Mouse (Mus musculus): ENCODE measurements around the gene Efna4. TPM values are rescaled to one million over a fixed set of nuclear protein-coding genes. Genes with fewer than 3 reads are reported as not detected.

Efna4 gene
- polyA plus RNA-seq, 1 experiment from 2014 or later = 0.24 TPM

DNA sequence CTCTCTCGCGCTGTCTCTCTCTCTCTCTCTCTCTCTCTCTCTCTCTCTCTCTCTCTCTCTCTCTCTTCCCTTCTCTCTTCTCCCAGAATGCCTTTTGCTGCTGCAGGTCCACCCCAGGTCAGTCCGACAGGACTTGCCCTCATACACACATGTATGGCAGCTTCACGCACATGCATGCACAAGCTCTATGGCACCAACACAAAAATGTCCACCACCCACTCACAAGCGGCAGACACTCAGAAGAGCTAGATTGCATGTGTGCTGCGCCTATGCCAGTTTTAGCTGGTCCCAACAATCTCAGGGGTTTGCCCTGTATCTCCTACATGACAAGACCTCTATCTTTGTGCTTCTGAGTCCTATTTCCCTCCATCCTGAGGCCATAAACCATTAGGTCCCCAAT lies 20.6 kb downstream of the Efna4 start:
- Histone ChIP-seq H3K36me3 (replicated peaks) (no peaks in the 10 kb centered on the region), H3K4me2 (no peak overlapping the region), H3K9me3 (replicated peaks) (no peaks in the 10 kb centered on the region), H3K4me3 (replicated peaks) (no peak overlapping the region), H3K9ac (no peak overlapping the region), H3K27me3 (peaks cover 84% of the 10 kb centered on the region), H3K27ac (replicated peaks) (no peak overlapping the region), H3K4me1 (replicated peaks) (peaks cover 44% of the 10 kb centered on the region)
- 49% methylated on average over 6 of the region's 6 CpGs for WGBS (ENCODE audit: insufficient replicate concordance)
- no peak for ATAC-seq (ENCODE audit: insufficient read depth)

DNA sequence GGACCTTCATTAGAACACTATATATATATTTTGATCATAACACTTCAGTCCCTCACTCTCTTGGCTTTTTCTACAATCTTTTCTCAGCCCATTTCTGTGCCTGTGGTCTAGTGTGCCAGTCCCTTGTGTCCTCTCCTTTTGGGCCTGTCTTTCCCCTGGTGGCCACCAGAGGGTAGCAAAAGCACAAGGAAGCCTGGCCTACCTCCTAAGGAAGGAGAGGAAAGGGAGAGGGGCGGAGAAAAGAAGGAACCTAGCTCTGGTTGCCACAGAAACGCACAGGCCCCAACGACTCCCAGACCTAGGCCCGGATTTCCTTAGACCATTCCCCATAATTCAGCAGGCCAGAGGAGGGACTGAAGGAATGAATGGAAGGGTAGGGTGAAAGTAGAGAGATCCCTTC lies 21.0 kb downstream of the Efna4 start:
- no peak overlapping the region for H3K9ac ChIP-seq
- no peak overlapping the region for H3K27ac ChIP-seq (replicated peaks)
- peaks cover 42% of the 10 kb centered on the region for H3K4me1 ChIP-seq (replicated peaks)
- H3K36me3 ChIP-seq (replicated peaks) = no peaks in the 10 kb centered on the region
- no peaks in the 10 kb centered on the region for H3K9me3 ChIP-seq (replicated peaks)
- peaks cover 80% of the 10 kb centered on the region for H3K27me3 ChIP-seq
- no peak for ATAC-seq (ENCODE audit: insufficient read depth)
- H3K4me3 ChIP-seq (replicated peaks) = no peak overlapping the region
- H3K4me2 ChIP-seq = peak overlapping the region; percentile 51; the same call in 1 of the 2 replicates
- WGBS (ENCODE audit: insufficient replicate concordance) = 0% methylated on average over 4 of the region's 4 CpGs

- WGBS (ENCODE audit: insufficient replicate concordance) = 11% methylated on average over 40 of the region's 40 CpGs
- peak overlapping the region; percentile 51 for H3K4me2 ChIP-seq
- no peak overlapping the region for H3K27ac ChIP-seq (replicated peaks)
- no peak overlapping the region for H3K9ac ChIP-seq
- H3K4me1 ChIP-seq (replicated peaks) = peaks cover 35% of the 10 kb centered on the region
- H3K36me3 ChIP-seq (replicated peaks) = no peaks in the 10 kb centered on the region
- H3K4me3 ChIP-seq (replicated peaks) = no peak overlapping the region
- peak; percentile 37; the same call in 1 of the 2 replicates for ATAC-seq (ENCODE audit: insufficient read depth)
- H3K27me3 ChIP-seq = peaks cover 73% of the 10 kb centered on the region
- H3K9me3 ChIP-seq (replicated peaks) = no peaks in the 10 kb centered on the region
These were observed 21.6 kb downstream of the Efna4 start for GRCm38 (mm10) chr3:89315930-89316831.

DNA sequence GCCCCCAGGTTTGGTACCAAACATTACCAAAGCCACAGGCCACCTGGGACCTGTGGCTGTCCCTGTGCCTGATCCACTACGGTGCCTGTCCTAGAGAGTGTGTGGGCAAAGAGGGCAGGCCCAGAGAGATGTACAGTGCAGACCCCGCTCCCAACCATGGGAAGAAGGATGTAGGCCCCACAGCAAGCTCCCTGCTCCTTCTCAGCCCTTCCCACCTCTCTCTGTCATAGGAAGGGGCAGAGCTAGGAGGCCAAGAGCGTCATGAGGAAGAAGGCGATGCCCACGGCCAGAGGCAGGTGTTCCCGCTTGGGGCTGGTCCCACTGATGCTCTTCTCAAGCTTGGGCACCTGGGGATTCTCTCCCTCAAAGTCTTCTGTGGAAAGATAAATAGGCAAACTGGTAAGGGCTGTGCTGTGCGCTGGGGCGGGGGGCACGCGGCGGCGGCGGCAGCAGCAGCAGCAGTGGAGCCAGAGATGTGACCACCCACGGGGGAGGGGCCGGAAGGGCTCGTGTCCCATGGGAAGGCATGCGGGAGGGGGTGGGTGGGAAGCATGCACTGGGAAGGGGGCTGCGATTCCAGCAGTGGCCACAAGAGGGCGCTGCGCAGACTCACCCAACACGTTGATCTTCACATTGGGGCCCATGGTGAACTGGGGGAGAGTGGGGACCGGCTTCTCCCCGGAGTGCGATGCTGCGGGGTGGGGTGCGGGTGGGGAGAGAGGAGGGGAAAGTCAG lies 22.5 kb downstream of the Efna4 start:
- 7% methylated on average over 26 of the region's 26 CpGs for WGBS (ENCODE audit: insufficient replicate concordance)

GRCm38 (mm10) chr3:89314791-89315190 lies 23.0 kb downstream of the Efna4 start:
- 43% methylated on average over 2 of the region's 2 CpGs for WGBS (ENCODE audit: insufficient replicate concordance)
- Histone ChIP-seq H3K27me3 (peaks cover 59% of the 10 kb centered on the region), H3K4me3 (replicated peaks) (no peak overlapping the region), H3K9me3 (replicated peaks) (no peaks in the 10 kb centered on the region), H3K4me1 (replicated peaks) (peaks cover 21% of the 10 kb centered on the region), H3K4me2 (no peak overlapping the region), H3K27ac (replicated peaks) (no peak overlapping the region), H3K9ac (no peak overlapping the region), H3K36me3 (replicated peaks) (no peaks in the 10 kb centered on the region)
- no peak for ATAC-seq (ENCODE audit: insufficient read depth)

More for the DNA sequence above, 22.5 kb downstream of the Efna4 start:
- no peaks in the 10 kb centered on the region for H3K9me3 ChIP-seq (replicated peaks)
- H3K4me1 ChIP-seq (replicated peaks) = peaks cover 27% of the 10 kb centered on the region
- no peak overlapping the region for H3K27ac ChIP-seq (replicated peaks)
- no peaks in the 10 kb centered on the region for H3K36me3 ChIP-seq (replicated peaks)
- peaks cover 65% of the 10 kb centered on the region for H3K27me3 ChIP-seq
- no peak overlapping the region for H3K9ac ChIP-seq
- 0 out of 2 replicates have a peak overlapping the region, but pooled peaks have one; percentile 7 for H3K4me3 ChIP-seq (replicated peaks)
- H3K4me2 ChIP-seq = peak overlapping the region; percentile 51
- no peak for ATAC-seq (ENCODE audit: insufficient read depth)

GRCm38 (mm10) chr3:89314340-89314739 lies 23.5 kb downstream of the Efna4 start:
- 62% methylated on average over 5 of the region's 5 CpGs for WGBS (ENCODE audit: insufficient replicate concordance)
- peaks cover 55% of the 10 kb centered on the region for H3K27me3 ChIP-seq
- H3K36me3 ChIP-seq (replicated peaks) = no peaks in the 10 kb centered on the region
- no peak for ATAC-seq (ENCODE audit: insufficient read depth)
- no peak overlapping the region for H3K4me2 ChIP-seq
- no peak overlapping the region for H3K27ac ChIP-seq (replicated peaks)
- H3K4me1 ChIP-seq (replicated peaks) = peaks cover 17% of the 10 kb centered on the region
- H3K4me3 ChIP-seq (replicated peaks) = no peak overlapping the region
- H3K9me3 ChIP-seq (replicated peaks) = no peaks in the 10 kb centered on the region
- no peak overlapping the region for H3K9ac ChIP-seq

GRCm38 (mm10) chr3:89308089-89308488 lies 29.7 kb downstream of the Efna4 start:
- Histone ChIP-seq H3K9me3 (replicated peaks) (no peaks in the 10 kb centered on the region), H3K4me1 (replicated peaks) (peaks cover 4% of the 10 kb centered on the region; the same call in 1 of the 2 replicates), H3K9ac (no peak overlapping the region), H3K36me3 (replicated peaks) (no peaks in the 10 kb centered on the region), H3K27me3 (no peaks in the 10 kb centered on the region; the same call in none of the 2 replicates), H3K27ac (replicated peaks) (no peak overlapping the region), H3K4me2 (no peak overlapping the region), H3K4me3 (replicated peaks) (no peak overlapping the region)
- WGBS (ENCODE audit: insufficient replicate concordance) = 0% methylated on average over 8 of the region's 9 CpGs
- ATAC-seq (ENCODE audit: insufficient read depth) = no peak

DNA sequence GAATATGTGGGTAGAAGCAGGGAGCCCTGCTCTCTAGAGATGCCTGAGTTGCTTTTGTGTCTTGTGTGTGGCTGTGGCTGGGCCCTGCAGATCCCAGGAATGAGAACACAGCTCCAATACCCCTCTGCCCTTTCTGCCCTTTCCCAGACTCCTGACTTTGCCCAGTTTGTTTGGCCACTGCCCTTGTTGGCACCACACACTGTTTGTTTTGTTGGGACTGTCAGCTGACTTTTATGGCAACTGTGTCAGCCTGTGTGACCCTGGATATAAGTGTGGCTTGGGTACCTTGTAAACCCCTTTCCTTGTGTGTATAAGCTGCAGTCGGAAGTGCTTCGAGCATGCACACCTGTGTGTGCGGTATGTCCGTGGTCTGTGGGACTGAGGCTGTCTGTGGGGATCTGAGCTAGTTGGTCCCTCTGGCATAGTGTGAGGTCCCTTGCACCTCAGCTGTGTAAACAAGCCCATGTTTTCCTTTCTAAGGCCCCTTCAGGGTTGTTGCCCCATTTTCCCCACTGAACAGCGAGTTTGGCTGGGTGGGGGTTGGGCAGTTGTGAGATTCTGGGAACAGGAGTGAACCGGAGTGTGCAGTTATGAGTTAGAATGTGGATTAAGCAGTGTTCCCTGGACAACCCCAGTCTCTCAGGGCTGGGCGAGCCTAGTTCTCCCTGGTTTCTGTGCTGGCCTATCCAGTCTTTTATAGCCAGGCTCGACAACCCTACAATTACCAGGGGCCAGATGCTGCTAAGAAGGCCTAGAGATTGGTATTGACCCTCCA lies 32.1 kb downstream of the Efna4 start:
- peak; percentile 29 for ATAC-seq (ENCODE audit: insufficient read depth)
- WGBS (ENCODE audit: insufficient replicate concordance) = 70% methylated on average over 8 of the region's 8 CpGs

DNA sequence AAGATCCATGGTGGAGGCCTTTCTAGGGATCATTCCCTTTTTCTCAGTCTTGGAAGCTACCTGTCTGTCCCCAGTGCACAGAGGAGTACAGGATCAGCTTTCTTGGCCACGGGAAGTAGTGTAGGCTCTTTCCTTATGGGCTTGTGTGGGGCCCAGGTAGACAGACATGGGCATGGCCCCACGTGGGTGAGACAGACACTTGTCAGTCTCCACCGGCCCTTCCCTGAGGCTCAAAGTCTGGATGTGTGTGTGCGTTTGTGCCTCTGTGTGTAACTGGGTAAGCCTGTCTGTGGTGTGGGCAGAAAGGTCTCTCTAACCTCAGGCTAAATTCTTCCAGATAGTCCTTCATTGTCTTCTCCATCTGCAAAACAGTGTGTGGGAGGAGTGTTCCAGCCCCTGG lies 32.7 kb downstream of the Efna4 start:
- Histone ChIP-seq H3K36me3 (replicated peaks) (no peaks in the 10 kb centered on the region), H3K4me1 (replicated peaks) (peaks cover 4% of the 10 kb centered on the region), H3K9me3 (replicated peaks) (no peaks in the 10 kb centered on the region), H3K27me3 (peaks cover 9% of the 10 kb centered on the region), H3K27ac (replicated peaks) (no peak overlapping the region), H3K4me2 (no peak overlapping the region), H3K4me3 (replicated peaks) (no peak overlapping the region), H3K9ac (no peak overlapping the region)
- 48% methylated on average over 4 of the region's 4 CpGs for WGBS (ENCODE audit: insufficient replicate concordance)
- no peak for ATAC-seq (ENCODE audit: insufficient read depth)

More for the DNA sequence above, 32.1 kb downstream of the Efna4 start:
- peaks cover 5% of the 10 kb centered on the region; the same call in 1 of the 2 replicates for H3K27me3 ChIP-seq
- H3K4me2 ChIP-seq = no peak overlapping the region
- H3K4me3 ChIP-seq (replicated peaks) = no peak overlapping the region
- H3K36me3 ChIP-seq (replicated peaks) = no peaks in the 10 kb centered on the region
- H3K9me3 ChIP-seq (replicated peaks) = no peaks in the 10 kb centered on the region
- no peak overlapping the region for H3K27ac ChIP-seq (replicated peaks)
- peaks cover 4% of the 10 kb centered on the region; the same call in 1 of the 2 replicates for H3K4me1 ChIP-seq (replicated peaks)
- no peak overlapping the region for H3K9ac ChIP-seq

GRCm38 (mm10) chr3:89304440-89304839 lies 33.4 kb downstream of the Efna4 start:
- Histone ChIP-seq H3K27me3 (peaks cover 15% of the 10 kb centered on the region), H3K4me1 (replicated peaks) (peaks cover 5% of the 10 kb centered on the region), H3K9ac (no peak overlapping the region), H3K4me3 (replicated peaks) (no peak overlapping the region), H3K9me3 (replicated peaks) (no peaks in the 10 kb centered on the region), H3K27ac (replicated peaks) (no peak overlapping the region), H3K36me3 (replicated peaks) (no peaks in the 10 kb centered on the region), H3K4me2 (no peak overlapping the region)
- no peak for ATAC-seq (ENCODE audit: insufficient read depth)
- 56% methylated on average over 6 of the region's 6 CpGs for WGBS (ENCODE audit: insufficient replicate concordance)

All from liver, embryonic 15.5 days (tissue).